Mouse (Mus musculus) thymus, postnatal 14 days (tissue): Measurements from ENCODE around the gene Isy1.
A peak's percentile ranks its signal among the peaks of the same experiment; 100 is the strongest.

ENCODE experiments used
- DNase-seq: peaks from one replicate; pipeline ENCODE4 v3.0.0; 2021

Isy1 gene

DNA sequence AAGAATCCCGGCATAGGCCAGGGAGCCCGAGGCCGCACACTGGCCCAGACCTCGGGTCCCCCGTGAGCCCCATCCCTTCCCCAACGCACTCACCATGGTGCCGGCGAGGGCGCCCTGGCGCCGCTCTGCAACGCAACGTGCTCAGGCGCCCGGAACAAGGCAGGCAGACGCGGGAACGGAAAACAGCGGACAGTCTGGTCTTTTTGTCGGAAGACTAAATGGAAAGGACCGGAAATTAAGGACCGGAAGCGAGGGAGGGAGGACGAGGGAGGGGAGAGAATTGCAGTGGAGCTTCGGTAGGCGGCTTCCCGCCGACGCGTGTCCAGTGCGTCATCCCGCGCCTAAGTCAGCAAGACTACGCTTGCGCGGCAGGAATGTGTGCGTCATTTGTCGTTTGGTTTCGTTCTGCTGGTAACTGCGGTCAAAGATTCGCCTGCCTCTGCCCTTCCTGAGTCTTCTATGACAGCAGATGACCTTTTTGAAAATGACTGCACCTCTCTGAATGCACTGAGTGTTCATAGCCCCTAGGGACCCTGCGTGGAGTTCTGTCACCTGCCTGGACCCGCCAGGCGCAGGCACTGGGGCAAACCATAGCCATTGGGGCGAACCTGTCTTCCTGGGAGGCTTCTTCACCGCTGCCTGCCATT lies at the start of gene Isy1:
Gene Isy1 (minus strand): TSS at position 248 of the 647 bp plus-strand sequence.
- DNase-seq = peak; percentile 87

DNA sequence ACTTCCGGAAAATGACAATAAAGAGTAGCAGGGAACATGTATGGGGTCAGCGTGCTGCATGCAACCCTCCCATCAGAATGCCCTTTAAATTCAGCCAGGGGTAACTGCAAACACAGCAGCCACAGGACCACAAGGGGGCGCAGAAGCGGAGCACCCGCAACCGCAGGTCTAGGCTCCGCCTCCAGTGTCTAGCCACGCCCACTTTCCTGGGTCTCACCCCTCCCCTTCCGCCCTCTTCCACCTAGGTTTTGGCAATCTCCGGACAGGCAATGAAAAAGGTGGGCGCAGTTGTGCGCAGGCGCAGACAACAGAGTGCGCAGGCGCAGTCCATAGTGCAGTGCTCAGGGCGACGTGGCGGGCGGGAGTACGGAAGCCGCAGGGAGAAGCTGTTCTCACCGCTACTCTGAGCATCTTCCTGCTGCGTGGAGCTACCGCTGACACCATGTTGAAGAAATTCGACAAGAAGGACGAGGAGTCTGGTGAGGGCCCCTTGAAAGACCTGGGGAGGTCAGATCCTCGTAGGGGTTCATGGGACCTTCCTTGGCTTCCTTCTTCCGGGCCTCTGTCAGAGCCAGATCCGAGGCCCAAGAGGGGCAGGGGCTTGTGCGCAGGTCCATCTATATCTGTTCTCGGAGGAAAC lies 49.1 kb upstream of the Isy1 start, which contains the start of gene Copg1:
Gene Copg1 (plus strand): TSS at position 221 of the 640 bp plus-strand sequence.
- DNase-seq = peak; percentile 100

DNA sequence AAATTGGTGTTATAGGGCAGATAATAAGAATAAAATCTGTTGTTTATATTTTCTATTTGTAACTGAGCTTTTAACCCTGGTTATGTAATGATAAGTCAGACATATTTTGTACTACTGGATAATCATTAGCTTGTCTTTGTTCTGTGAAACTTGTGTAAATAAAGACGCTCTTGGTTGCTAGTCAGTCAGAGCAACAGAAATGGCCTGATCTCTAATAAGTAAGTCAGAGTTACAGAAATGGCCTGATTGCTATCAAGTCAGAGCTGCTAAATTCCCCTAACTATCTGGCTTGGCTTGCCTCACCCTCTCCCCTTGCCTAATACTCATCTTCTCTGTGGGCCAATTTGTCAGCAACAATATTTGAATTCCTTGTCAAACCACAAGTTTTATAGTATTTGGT lies 48.1 kb upstream of the Isy1 start:
- no peak for DNase-seq

DNA sequence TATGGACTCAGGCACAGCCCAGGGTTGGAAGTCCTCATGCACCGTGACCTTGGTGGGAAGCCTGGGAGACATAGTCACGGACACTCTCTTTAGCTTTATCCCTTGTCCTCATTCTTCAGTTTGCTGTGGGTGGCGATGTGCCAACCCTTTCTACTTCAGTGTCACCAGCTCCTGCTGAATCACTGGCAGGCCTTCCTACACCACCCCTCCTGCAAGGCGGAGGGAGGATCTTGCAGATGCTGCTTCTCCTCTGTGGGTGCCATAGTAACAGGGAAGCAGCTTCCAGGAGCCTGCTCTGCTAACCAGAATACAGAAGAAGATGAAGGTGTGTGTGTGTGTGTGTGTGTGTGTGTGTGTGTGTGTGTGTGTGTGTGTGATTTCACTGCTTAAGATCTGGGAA lies 44.2 kb upstream of the Isy1 start:
- DNase-seq = no peak

DNA sequence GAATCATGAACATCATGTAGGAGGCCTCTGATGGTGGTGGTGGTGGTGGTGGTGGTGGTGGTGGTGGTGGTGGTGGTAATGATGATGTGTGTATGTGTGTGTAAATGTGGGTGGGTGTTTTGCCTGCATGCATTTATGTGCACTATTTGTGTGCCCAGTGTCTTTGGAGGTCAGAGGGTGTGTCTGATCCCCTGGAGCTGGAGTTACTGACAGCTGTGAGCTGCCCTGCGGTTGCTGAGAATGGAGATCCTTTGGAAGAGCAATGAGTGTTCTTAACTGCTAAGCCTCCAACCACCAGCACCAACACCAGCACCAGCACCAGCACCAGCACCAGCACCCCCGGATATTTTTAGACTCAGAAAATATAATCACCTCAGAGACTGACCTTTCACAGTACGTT lies 43.6 kb upstream of the Isy1 start:
- DNase-seq = no peak

DNA sequence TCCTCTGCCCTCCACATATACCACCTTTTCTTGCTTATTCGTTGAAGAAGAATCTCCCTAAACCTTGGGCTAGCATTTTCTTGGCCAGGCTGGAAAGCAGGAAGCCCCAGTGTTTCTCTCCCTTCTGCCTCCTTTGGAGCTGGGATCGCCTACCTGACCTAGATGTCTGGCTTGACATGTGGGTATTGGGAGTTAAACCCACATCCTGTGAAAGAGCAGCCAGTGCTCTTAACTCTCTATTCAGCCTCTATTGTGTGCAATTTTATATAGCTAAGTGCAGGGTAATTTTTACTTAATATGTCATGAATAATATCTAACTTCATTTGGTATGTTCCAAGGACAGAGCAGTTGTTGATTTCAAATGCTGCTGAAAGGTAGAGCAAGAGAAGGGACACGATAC lies 41.0 kb upstream of the Isy1 start:
- DNase-seq = peak; percentile 35

DNA sequence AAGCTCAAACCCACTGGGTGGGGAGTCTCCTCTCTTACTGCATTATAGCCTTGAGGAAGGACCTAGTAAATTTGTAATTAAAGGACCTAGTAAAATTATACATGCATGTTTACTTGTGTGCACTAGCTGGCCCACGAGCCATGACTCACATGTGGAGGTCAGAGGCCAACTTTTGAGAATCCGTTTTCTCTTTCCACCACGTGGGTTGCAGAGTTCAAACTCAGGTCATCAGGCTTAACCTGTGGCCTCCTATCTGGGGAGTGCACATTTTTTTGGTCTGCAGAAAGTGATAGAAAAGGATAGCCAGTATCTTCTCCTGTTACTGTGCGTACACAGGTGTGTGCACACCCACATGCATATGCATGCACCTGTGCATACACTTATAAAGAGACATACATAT lies 40.4 kb upstream of the Isy1 start:
- DNase-seq = no peak

DNA sequence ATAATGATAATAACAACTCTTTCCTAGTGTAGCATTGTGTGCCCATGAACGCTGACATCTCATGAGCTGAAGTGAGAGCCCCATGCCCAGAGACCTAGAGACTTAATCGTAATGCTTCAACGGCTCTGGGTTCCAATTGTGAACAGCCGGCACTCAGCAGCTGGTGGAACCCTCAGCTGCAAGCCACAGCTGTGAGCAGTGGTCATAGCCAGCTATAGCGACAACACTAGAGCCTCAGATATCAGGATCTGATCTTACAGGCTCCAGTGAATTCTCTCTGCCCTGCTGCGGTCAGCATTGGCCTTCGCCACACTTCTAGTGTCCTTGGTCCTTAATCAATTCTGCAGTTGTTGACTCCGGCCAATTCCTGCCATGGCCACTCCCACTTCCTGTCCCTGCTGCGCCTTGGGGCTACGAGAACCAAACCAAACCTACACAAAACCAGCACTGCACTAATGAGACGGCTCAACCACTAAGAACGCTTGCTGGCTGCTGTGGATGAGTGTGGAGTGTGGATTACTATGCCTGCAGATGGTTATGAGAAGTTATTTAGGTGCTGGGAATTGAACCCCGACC lies 37.6 kb upstream of the Isy1 start:
- DNase-seq = no peak

DNA sequence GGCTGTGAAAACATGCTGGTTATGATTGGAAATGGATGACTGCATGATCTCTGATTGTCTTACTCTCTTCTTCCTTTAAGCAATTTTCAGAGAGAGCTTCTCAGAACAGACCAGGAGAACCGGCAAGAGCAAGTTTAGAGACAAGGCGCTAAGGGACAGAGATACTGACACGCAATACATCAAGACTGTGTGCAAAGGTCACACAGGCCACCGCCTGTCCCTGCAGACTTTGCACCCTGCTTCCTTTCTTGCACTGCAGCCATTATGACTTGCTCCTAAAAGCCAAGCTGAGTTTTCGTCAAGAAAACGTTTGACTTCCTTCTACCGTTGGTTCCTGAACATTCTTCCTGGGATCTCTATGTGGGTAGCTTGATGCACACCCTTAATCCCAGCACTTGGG lies 37.0 kb upstream of the Isy1 start:
- DNase-seq = no peak

DNA sequence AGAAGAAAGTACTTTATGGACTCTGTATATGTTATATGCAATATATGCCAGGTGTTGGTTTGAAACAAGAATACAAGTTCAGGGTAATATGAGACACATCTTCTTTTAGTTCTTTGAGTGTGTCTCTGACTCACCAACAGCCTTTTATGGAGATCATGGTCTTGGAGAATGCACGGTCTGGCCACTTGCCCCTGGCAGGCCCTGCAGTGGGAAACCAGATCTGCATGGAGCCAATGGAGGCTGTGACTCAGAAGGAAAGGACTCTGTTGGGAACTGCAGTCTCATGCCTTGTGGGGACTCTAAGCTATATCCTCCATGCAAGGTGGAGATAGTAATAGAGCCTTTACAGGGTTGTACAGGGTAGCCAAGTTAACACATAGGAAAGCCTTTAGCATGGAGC lies 36.5 kb upstream of the Isy1 start:
- DNase-seq = no peak

DNA sequence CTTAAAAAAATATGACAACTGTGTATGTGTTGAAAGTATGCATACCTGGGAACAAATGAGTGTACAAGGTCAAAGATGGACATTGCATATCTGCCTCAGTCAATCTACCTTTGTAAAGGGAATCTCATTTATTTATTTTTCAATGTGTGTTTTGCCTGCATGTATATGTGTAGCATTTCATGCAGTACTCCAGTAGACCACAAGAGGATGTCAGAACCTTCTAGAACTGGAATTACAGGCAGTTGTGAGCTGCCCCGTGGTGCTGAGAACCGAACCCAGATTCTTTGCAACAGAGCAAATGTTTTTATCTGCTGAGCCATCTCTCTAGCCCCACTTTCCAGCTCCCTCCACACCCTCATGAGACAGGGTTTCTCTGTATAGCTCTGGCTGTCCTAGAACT lies 35.4 kb upstream of the Isy1 start:
- no peak for DNase-seq

DNA sequence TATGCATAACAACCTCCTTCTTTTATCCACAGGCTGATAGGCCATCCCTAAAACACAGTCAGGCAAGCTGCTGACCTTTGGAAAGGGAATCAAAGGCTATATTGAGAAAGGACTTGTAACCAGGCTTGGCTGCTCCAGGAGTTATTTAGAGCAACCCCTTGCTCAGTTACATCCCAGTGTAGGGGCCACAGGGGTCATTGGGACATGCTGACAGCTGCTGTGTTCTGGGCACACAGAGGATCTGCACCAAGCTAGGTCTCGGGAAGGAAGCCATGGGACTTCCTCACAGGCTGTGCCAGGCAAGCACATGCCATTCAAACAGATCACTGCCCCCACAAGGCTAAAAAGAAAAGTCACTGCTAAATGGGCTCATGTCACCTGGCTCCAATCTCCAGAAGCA lies 34.5 kb upstream of the Isy1 start:
- DNase-seq = no peak

DNA sequence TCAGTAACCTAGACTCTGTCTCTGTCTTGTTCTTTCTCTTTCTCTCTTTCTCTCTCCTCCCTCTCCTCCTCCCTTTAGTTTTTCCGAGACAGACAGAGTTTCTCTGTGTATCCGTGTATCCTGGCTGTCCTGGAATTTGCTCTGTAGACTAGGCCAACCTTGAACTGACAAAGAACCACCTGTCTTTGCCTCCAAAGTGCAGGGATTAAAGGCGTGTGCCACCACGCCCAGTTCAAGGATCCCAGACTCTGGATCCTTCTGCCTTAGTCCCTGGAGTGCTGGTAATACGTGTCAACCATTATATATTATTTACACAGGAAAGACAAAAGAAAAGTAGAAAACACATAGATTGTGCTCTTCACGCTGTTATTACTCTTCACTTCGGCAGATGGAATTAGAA lies 32.6 kb upstream of the Isy1 start:
- no peak for DNase-seq

DNA sequence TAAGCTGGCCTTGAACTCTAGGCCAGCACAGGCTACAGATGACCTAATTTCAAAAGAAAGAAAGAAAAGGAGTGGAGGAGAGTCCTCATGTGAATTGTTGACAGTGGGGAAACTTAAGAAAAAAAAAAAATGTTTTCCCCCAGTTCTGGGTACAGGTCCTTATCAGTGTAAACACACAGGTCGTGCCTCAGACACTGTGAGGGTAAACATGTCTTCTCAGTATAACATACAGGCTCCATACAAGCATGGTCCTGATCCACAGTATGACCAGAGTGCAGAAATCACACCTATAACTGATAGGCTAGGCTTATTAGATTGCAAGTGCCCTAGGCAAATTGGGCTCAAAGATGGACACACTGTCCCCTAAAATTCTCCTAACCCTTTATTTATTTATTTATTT lies 31.8 kb upstream of the Isy1 start:
- no peak for DNase-seq

DNA sequence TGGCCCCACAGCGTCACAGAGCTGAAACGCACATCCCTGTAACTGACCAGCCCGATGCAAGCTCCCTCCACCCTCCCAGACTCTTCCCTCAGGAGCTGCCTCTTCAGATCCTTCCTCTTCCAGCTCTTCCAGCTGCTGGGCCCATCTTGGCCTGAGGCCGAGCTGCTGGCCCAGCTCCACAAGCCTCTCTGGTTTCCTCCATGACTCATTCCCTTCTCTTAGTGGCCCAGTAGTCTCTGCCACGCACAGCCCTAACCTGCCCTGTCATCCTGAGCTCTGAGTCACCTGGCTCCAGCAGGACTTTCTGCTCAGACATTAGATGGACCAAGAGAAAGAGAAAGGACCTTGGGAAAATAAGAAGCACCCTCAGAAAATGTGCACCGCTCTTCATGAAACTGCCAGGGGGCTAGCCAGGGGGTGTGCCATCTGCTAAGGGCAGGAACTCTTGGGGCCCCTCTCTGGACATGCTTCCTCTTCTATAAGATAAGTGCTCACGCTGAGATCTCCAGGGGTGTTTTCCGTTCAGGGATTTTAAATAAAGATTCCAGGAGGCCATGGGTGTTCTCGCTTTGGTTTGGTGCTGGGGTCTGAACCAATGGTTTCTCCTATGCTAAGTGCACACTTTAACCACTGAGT lies 30.4 kb upstream of the Isy1 start:
- DNase-seq = no peak

DNA sequence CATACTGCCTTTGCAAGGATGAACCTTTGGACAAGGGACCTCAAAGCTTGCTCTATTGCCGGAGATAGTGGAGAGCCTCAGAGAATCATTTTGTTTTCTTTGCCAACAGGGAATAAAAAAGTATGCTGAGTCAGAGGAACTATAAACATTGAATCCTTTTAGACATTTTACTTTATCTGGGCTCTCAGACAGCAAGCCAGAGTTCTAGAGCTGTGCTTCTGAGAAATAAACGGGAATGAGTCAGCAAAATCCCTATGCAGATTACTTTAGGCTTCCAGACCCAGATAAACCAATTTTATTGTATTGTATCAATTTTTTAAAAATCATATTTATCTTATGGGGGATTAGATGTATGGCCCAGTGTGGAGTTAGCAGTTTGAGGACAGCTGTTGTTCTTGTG lies 28.7 kb upstream of the Isy1 start:
- DNase-seq = no peak

DNA sequence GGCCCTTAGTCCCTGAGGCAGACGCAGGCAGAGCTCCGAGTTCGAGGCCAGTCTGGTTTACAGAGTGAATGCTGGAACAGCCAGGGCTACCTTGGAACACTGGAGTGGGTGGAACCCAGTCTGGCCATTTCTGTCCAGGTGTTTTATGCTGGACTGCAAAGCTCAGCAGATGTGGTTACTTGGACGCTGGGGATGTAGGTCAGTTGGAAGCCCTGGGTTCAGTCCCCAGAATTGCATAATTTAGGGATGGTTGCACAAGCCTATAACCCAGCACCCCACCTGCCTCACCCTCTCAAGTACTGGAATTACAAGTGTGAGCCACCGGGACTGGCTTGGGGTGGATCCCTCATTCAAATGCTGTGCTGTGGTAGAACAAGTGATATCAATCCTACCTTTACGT lies 27.6 kb upstream of the Isy1 start:
- no peak for DNase-seq

DNA sequence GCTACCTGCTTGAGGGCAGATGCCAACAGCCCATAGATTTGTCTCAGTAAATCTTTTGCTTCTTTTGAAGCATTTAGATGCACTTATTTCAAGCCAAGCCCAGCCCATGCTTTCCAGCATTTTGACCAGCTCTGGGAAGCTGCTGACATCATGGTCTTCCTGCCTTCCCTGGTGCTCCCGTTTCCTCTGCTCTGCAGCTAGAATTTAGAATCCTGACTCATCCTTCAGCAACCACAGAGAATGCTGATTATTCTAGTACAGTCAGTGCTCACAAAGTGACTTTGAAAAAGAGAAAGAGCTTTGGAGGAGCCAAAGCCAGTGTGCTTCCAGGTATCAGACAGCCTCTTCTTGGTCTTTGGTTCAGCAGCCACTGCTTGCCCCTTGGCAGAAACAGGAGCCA lies 18.5 kb upstream of the Isy1 start:
- DNase-seq = no peak

DNA sequence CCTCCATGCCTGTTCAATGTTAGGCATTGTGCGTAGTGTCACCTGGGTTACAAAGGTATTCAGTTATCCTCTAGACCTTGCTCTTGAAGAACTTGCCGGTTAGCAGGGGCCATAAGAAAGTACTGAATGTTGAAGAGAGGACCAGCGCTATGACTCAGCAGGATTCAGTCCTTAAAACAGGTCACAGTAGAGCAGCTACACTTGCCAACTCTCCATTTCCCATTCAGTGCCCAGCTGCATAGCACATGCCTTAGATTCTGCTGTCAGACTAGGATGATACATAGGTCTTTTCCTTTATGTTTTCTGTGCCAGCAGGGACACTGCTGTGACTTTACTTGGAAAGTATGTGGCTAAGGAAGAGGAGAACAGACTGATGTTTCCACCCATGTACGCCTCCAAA lies 14.8 kb upstream of the Isy1 start:
- no peak for DNase-seq

DNA sequence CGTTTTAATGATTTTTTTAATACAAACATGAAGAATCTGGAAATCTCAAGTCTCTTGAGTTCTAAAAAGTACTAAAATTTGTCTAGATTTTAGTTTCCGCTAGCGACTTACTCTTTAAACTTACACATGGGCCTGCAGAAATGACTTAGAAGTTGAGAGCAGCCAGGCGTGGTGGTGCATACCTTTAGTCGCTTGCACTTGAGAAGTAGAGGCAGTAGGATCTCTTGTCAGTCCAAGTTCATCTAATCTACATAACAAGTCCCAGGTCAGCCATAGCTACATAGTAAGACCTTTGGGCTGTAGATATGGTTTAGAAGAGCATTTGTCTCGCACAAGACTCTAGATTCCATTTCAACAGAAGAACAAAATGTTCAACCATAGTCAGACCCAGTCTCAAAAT lies 13.3 kb upstream of the Isy1 start:
- no peak for DNase-seq

DNA sequence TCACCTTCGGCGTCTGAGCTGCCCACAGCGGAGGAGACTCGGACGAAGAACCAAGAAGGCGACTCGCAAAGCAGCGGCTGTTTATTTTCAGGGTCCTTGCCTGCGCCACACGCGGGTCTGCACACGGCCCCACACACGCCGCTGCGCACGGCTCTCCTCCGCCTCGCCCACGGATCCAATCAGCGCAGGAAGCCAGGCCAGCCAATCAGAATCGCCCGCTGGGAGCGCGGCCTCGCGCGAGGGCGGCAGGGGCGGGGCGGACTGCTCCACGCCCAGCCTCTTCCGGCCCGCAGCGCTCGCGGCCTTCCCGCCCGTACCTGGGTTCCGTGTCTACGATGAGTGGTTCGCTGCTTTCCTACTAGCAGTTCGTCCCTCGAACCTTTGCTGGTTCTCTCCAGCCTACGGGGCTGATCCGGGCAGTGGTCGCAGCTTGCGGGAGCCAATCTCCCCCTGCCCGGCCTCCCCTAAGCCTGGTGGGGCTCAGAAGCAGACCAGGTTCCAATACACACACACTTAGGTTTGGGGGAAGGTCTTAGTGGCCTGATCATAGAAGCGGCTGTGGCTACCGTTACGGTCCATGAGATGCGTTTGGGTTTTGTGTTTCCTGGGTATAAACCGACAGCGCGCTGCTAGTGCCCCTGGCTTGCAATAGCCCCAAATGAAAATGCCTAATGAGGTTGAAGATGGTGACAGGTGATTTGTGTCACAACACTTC lies 12.5 kb upstream of the Isy1 start, which contains the start of gene Cnbp:
Gene Cnbp (minus strand): TSS at position 207 of the 715 bp plus-strand sequence.
- peak; percentile 98 for DNase-seq

DNA sequence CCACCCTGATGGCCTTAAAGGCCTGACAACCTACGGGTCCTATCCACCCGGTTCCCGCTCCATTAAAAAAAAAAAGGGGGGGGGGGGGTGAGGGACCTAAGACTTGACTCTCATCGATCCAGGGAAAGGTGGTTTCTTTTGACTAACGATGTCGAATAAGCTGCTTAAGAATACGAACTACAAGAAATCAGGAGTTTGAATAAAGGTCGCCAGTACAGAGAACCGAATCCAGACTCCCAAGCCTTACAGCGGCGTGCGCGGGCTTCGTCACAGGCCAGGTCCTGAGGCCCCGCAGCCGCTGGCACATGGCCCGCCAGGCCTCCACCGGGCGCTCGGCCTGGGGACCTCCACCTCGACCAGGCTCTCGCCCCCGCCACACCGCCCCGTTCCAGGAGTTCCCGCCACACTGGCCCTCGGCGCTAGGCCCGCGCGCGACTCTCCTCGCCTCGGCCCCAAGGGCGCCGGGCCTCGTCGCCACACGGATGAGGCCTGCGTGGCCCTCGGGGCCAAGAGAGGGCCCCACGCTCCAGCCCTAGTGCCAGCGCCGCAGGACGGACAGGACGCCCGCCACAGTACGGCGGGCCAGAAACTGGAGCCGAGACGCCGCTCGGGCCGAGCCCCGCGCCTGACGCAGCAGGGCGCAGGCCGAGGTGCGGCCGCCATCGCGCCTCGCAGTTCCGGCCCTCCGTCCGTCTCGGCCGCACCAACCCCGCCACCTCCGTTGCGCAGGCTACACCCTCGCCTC lies 11.7 kb upstream of the Isy1 start:
- DNase-seq = peak; percentile 58

DNA sequence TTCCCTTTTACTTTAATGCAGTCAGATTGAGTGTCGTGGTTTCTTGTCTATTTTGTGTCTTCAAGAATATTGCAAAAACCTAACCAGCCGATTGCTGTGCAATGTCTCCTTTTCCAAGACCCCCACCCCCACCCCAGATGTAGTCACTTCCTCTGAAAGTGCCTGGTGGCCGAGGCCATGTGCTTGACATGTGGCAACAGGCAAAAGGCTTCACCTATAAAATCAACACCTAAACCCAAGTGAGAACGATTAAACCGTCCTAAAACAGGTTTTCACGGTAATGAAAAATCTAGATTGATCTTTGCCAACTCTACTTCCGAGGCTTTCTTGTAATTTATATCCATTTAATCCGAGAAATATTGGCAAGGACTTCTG lies 11.2 kb upstream of the Isy1 start:
- peak; percentile 34 for DNase-seq
